Mouse (Mus musculus) skeletal muscle tissue, postnatal 0 days (tissue): ENCODE results near the gene Uspl1. TPM values are rescaled to one million over a fixed set of nuclear protein-coding genes. Genes with fewer than 3 reads are reported as not detected.

Experiments
- microRNA-seq, 2 experiments: library from miRNA; unstranded; fragments of <30 nt; microRNA quantifications; one replicate each; pipeline ENCODE4; 2016
- polyA plus RNA-seq: library from polyadenylated mRNA; unstranded; fragments of >200 nt; fragmentation: Nextera tagmentation; extraction: Ambion mirVana; gene quantifications from 2 replicates; pipeline ENCODE4 v1.2.1, GENCODE M21; 2015

Uspl1 gene
- 21.3 and 24.3 TPM in 2 replicates for polyA plus RNA-seq

GRCm38 (mm10) chr5:149184104-149184843 is at the start of gene Uspl1, which contains the start of gene Hmgb1:
Gene Uspl1, plus strand, starts transcription at chr5:149184350.
Gene Hmgb1, minus strand, starts transcription at chr5:149184489.

DNA sequence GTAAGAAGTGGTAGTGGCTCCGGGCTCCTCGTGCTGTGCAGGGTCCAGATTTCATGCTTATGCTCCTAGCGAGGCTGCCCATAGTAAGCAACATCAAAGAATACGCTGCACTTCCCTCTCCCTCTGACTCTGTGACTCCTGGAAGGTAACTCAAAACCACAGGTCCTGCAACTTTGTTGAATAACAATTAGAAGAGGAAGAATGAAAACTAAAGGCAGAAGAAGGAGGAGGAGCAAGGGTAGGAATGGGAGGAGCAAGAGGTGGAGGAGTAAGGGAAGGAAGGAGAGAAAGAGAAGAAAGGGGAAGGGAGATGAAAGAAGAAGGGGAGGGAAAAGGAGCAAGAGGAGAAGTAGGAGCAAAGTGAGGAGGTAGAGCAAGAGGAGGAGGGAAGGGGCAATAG is 80.3 kb downstream of the Uspl1 start, which contains the start of gene Alox5ap:
Alox5ap (plus strand) TSS at position 363 of the 400 bp plus-strand sequence.

Small RNAs within 50 kb of the gene (microRNA-seq; reads per million reads assigned to microRNA genes)
- gene Gm24105 = 0 reads per million in 2 experiments

Other genes with a start within 250 kb of the Uspl1 start
- gene Gm42791, start 189.2 kb upstream of the Uspl1 start, polyA plus RNA-seq = not detected in 2 replicates
- 457 and 564 TPM in 2 replicates for gene Hmgb1, start 139 bp downstream of the Uspl1 start, polyA plus RNA-seq
- 22.4 and 27.8 TPM in 2 replicates for gene Alox5ap, start 80.4 kb downstream of the Uspl1 start, polyA plus RNA-seq
- gene Medag, start 227.4 kb downstream of the Uspl1 start, polyA plus RNA-seq = 7.2 and 8.3 TPM in 2 replicates